Mouse (Mus musculus): ENCODE measurements around the gene Cdon. TPM values are rescaled to one million over a fixed set of nuclear protein-coding genes. Genes with fewer than 3 reads are reported as not detected.

Gene Cdon
- polyA plus RNA-seq, 2 experiments, result 39.6 to 83.7 TPM

GRCm38 (mm10) chr9:35535876-35536275 is 114.9 kb downstream of the Cdon start:
- 66% methylated on average over 4 of the region's 4 CpGs for WGBS
- Histone ChIP-seq H3K4me3 (replicated peaks; ENCODE audit: low read length) (no peak overlapping the region), H3K27ac (replicated peaks; ENCODE audit: low read depth, low read length) (no peak overlapping the region), H3K9ac (ENCODE audit: low read depth, low read length, severe bottlenecking) (no peak overlapping the region), H3K9me3 (ENCODE audit: control insufficient read depth, low read length) (no peaks in the 10 kb centered on the region), H3K36me3 (ENCODE audit: control insufficient read depth, insufficient read depth, low read length) (no peaks in the 10 kb centered on the region), H3K4me2 (replicated peaks; ENCODE audit: low read depth, low read length, severe bottlenecking) (no peak overlapping the region), H3K27me3 (ENCODE audit: control insufficient read depth, insufficient read depth, low read length) (no peaks in the 10 kb centered on the region), H3K4me1 (ENCODE audit: control insufficient read depth, insufficient read depth, low read length) (peaks cover 19% of the 10 kb centered on the region)
- ATAC-seq (ENCODE audit: low FRiP score, low read depth) (no peak), DNase-seq (ENCODE audit: low spot score) (no peak)
- no peak for TF ChIP-seq POLR2A (IDR thresholded peaks at IDR 0.05; ENCODE audit: borderline replicate concordance, extremely low read depth, insufficient read depth, insufficient read length)

- TF ChIP-seq POLR2A (IDR thresholded peaks at IDR 0.05; ENCODE audit: borderline replicate concordance, extremely low read depth, insufficient read depth, insufficient read length), result no peak
- H3K36me3 ChIP-seq (ENCODE audit: control insufficient read depth, insufficient read depth, low read length), result no peaks in the 10 kb centered on the region
- 77% methylated on average over 13 of the region's 13 CpGs for WGBS
- H3K9ac ChIP-seq (ENCODE audit: low read depth, low read length, severe bottlenecking), result no peak overlapping the region
- ATAC-seq (ENCODE audit: low FRiP score, low read depth) (no peak), DNase-seq (ENCODE audit: low spot score) (no peak)
- H3K27ac ChIP-seq (replicated peaks; ENCODE audit: low read depth, low read length), result no peak overlapping the region
- H3K4me1 ChIP-seq (ENCODE audit: control insufficient read depth, insufficient read depth, low read length), result peaks cover 6% of the 10 kb centered on the region
- H3K9me3 ChIP-seq (ENCODE audit: control insufficient read depth, low read length), result no peaks in the 10 kb centered on the region
- no peak overlapping the region for H3K4me3 ChIP-seq (replicated peaks; ENCODE audit: low read length)
- no peaks in the 10 kb centered on the region for H3K27me3 ChIP-seq (ENCODE audit: control insufficient read depth, insufficient read depth, low read length)
- H3K4me2 ChIP-seq (replicated peaks; ENCODE audit: low read depth, low read length, severe bottlenecking), result no peak overlapping the region
Measured at GRCm38 (mm10) chr9:35539001-35539750, 118.2 kb downstream of the Cdon start.

GRCm38 (mm10) chr9:35541024-35541423 is 120.1 kb downstream of the Cdon start:
- H3K27me3 ChIP-seq (ENCODE audit: control insufficient read depth, insufficient read depth, low read length), result no peaks in the 10 kb centered on the region
- no peak for ATAC-seq (ENCODE audit: low FRiP score, low read depth)

GRCm38 (mm10) chr9:35541488-35541887 is 120.6 kb downstream of the Cdon start:
- Histone ChIP-seq H3K27me3 (ENCODE audit: control insufficient read depth, insufficient read depth, low read length) (no peaks in the 10 kb centered on the region), H3K27ac (replicated peaks; ENCODE audit: low read depth, low read length) (no peak overlapping the region), H3K4me2 (replicated peaks; ENCODE audit: low read depth, low read length, severe bottlenecking) (no peak overlapping the region), H3K9me3 (ENCODE audit: control insufficient read depth, low read length) (no peaks in the 10 kb centered on the region), H3K9ac (ENCODE audit: low read depth, low read length, severe bottlenecking) (no peak overlapping the region), H3K4me3 (replicated peaks; ENCODE audit: low read length) (no peak overlapping the region), H3K36me3 (ENCODE audit: control insufficient read depth, insufficient read depth, low read length) (no peaks in the 10 kb centered on the region), H3K4me1 (ENCODE audit: control insufficient read depth, insufficient read depth, low read length) (peaks cover 2% of the 10 kb centered on the region; the same call in 1 of the 2 replicates)
- WGBS, result 7% methylated on average over 6 of the region's 6 CpGs
- DNase-seq (ENCODE audit: low spot score) (peak; percentile 88), ATAC-seq (ENCODE audit: low FRiP score, low read depth) (peak; percentile 80)
- no peak for TF ChIP-seq POLR2A (IDR thresholded peaks at IDR 0.05; ENCODE audit: borderline replicate concordance, extremely low read depth, insufficient read depth, insufficient read length)

More at GRCm38 (mm10) chr9:35541024-35541423, 120.1 kb downstream of the Cdon start:
- no peak overlapping the region for H3K4me2 ChIP-seq (replicated peaks; ENCODE audit: low read depth, low read length, severe bottlenecking)
- H3K4me3 ChIP-seq (replicated peaks; ENCODE audit: low read length), result no peak overlapping the region
- DNase-seq (ENCODE audit: low spot score), result no peak
- H3K36me3 ChIP-seq (ENCODE audit: control insufficient read depth, insufficient read depth, low read length), result no peaks in the 10 kb centered on the region
- WGBS, result 80% methylated on average over 5 of the region's 5 CpGs
- no peak overlapping the region for H3K27ac ChIP-seq (replicated peaks; ENCODE audit: low read depth, low read length)
- H3K9ac ChIP-seq (ENCODE audit: low read depth, low read length, severe bottlenecking), result no peak overlapping the region
- no peaks in the 10 kb centered on the region for H3K9me3 ChIP-seq (ENCODE audit: control insufficient read depth, low read length)
- H3K4me1 ChIP-seq (ENCODE audit: control insufficient read depth, insufficient read depth, low read length), result peaks cover 2% of the 10 kb centered on the region; the same call in 1 of the 2 replicates
- no peak for TF ChIP-seq POLR2A (IDR thresholded peaks at IDR 0.05; ENCODE audit: borderline replicate concordance, extremely low read depth, insufficient read depth, insufficient read length)

GRCm38 (mm10) chr9:35541941-35542340 is 121.0 kb downstream of the Cdon start:
- 65% methylated on average over 6 of the region's 6 CpGs for WGBS

More at GRCm38 (mm10) chr9:35541941-35542340, 121.0 kb downstream of the Cdon start:
- Histone ChIP-seq H3K36me3 (ENCODE audit: control insufficient read depth, insufficient read depth, low read length) (no peaks in the 10 kb centered on the region), H3K27ac (replicated peaks; ENCODE audit: low read depth, low read length) (no peak overlapping the region), H3K4me3 (replicated peaks; ENCODE audit: low read length) (no peak overlapping the region), H3K9me3 (ENCODE audit: control insufficient read depth, low read length) (no peaks in the 10 kb centered on the region), H3K4me2 (replicated peaks; ENCODE audit: low read depth, low read length, severe bottlenecking) (no peak overlapping the region), H3K4me1 (ENCODE audit: control insufficient read depth, insufficient read depth, low read length) (peaks cover 2% of the 10 kb centered on the region; the same call in 1 of the 2 replicates), H3K9ac (ENCODE audit: low read depth, low read length, severe bottlenecking) (no peak overlapping the region), H3K27me3 (ENCODE audit: control insufficient read depth, insufficient read depth, low read length) (no peaks in the 10 kb centered on the region)
- no peak for DNase-seq (ENCODE audit: low spot score)
- no peak for ATAC-seq (ENCODE audit: low FRiP score, low read depth)
- TF ChIP-seq POLR2A (IDR thresholded peaks at IDR 0.05; ENCODE audit: borderline replicate concordance, extremely low read depth, insufficient read depth, insufficient read length), result no peak

Data from limb, embryonic 14.5 days (tissue).